Mouse (Mus musculus): Measurements from ENCODE around the gene 1110051M20Rik.

1110051M20Rik gene

DNA sequence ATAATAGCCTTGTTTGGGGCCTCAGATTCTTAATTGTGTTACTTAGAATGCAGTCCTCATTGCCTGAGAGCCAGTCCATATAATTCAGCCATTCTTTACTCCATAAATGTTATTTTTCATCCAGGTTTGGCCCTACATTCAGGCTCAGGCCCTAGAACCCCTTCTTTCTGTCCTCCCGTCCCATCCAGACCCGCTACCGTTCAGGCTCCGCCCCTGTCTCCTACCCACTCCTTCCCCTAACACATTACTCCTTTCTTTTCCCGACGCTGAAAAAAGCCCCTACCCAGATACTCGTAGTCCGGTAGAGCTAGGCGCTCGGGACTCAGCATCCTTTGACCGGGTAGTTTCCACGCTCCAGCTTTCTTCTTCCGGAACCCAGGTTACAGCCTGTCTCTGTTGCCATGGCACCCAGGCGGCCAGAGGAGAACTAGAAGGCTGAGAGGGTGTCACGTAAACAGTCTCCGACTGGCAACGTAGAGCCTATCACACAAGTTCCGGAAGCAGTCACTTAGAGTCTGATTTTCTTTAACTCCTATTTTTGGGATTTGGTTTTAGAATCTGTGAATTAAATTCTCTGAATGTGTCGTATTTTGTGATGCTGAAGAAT, at the start of gene 1110051M20Rik:
Gene 1110051M20Rik (minus strand): TSS at position 419 of the 607 bp plus-strand sequence.
- peak; percentile 90 for DNase-seq (ENCODE audit: low spot score)

DNA sequence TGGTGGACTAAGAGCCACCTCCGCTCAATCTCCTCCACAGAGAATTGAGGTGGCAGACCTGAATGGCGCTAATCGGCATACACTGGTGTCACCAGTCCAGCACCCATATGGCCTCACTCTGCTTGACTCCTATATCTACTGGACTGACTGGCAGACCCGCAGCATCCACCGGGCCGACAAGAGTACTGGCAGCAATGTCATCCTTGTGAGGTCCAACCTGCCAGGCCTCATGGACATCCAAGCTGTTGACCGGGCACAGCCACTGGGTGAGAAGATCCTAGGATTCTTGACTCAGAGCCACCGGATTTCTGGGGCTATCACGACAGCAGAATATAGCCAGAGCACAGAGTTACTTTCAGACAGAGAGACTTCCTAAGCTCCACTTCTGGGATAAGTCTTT, 49.5 kb upstream of the 1110051M20Rik start:
- DNase-seq (ENCODE audit: low spot score): no peak

DNA sequence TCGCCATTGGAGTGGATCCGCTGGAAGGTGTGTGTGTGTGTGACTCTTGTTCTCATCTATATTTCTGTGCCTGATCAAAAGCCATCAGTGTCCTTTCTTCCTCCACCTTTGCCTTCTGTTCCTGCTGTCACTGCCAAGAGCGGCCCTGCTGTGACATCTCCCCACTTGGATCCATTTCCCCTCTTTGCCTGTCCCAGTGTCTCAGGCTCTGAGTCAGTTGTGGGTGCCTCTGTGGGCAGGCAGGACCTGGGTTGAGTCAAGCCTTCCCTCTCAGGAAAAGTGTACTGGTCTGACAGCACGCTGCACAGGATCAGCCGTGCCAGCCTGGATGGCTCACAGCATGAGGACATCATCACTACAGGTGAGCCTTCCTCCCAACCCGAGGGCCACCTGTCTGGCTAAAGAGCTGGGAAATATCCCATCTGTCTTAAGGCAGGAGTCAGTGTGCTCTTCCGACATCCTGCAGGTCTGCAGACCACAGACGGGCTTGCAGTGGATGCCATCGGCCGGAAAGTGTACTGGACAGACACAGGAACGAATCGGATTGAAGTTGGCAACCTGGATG, 47.6 kb upstream of the 1110051M20Rik start:
- no peak for DNase-seq (ENCODE audit: low spot score)

DNA sequence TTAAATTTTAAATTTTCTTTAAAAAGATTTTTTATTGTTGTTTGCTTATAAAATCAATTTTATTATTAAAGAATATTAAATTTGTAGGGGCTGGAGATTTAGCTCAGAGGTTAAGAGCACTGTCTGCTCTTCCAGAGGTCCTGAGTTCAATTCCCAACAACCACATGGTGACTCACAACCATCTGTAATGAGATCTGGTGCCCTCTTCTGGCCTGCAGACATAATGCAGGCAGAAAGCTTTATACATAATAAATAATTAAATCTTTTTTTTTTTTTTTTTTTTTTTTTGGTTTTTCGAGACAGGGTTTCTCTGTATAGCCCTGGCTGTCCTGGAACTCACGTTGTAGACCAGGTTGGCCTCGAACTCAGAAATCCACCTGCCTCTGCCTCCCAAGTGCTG, 42.8 kb upstream of the 1110051M20Rik start:
- DNase-seq (ENCODE audit: low spot score): peak; percentile 48

DNA sequence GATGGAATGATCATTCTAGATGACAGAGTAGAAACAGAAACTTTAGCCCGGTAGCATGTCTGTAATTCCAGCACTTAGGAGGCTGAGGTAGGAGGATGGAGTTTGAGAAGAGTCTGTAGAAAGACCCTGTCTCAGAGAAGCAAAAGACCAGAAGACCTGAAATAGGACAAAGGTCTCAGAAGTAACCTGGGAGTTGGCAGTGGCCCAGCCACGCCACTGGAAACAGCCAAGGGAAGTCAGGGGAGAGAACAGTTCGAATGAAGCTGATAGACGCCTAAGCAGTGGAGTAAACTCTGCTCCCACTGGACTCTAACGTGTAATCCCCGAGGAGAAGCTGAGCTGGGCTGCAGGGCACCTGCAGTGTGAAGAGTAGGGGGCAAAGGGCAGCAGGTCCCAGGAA, 40.8 kb upstream of the 1110051M20Rik start:
- no peak for DNase-seq (ENCODE audit: low spot score)

DNA sequence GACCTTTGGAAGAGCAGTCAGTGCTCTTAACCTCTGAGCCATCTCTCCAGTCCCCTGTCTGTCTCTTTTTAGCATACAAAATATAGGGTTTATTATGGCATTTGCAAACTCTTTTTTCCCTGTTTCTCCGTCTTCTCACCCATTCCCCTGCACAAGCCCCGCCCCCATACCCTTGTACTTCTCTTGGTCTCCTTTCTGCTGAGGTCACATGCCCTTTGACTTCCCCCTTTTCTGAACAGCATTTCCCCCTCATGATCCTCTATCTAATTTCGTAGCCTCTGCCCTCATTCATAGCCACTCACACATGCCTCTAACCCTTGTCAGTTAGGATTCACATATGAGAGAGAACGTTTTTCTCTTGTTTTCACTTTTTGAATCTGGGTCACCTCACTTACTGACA, 40.2 kb upstream of the 1110051M20Rik start:
- DNase-seq (ENCODE audit: low spot score): peak; percentile 42

DNA sequence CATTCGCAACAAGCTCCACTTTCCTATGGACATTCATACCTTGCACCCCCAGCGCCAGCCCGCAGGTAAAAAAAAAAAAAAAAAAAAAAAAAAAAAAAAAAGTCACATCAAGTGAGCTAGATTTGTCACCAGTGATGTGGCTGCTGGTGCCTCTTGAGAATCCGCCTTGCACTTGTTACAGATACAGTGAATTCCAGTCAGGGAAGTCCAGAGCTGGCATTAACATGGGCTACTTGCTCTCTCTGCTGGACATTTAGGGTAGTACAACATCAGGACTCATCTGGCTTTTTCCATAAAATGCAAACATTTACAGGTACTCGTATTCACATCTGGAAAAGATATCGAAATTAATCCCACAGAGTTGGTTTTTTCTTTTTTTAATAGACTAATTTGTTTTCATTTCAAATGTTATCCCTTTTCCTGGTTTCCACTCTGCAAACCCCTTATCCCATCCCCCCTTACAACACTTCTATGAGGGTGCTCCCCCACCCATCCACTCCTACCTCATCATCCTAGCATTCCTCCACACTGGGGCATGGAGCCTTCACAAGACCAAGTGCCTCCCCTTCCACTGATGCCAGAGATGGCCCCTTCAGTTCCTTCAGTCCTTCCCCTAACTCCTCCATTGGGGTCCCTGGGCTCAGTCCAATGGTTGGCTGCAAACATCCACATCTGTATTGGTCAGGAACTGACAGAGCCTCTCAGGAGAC, 36.5 kb upstream of the 1110051M20Rik start:
- peak; percentile 81 for DNase-seq (ENCODE audit: low spot score)

DNA sequence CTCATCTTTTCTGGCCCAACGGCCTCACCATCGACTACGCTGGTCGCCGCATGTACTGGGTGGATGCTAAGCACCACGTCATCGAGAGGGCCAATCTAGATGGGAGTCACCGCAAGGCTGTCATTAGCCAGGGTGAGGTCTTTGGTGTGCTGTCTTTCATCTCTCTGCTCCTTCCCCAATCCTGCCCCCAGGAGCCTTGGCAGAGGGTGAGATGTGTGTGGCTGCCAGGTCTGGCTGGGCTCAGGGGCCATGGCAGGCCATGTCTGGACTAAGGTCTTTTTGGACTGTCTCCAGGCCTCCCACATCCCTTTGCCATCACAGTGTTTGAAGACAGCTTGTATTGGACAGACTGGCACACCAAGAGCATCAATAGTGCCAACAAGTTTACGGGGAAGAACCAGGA, 35.9 kb upstream of the 1110051M20Rik start:
- DNase-seq (ENCODE audit: low spot score): no peak

DNA sequence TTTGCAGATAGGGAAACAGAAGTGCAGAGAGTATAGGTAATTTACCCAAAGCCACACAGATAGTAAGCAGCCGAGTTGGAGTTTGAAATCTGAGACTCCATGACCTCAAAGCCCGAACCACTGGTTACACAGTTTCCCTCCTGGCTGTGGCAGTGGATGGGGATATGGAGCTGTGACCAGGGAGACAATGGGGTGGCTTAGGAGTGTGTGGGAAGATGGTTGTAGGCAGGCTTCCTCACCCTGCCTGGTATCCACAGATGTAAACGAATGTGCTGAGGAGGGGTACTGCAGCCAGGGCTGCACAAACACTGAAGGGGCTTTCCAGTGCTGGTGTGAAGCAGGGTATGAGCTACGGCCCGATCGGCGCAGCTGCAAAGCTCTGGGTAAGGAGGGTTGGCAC, 32.3 kb upstream of the 1110051M20Rik start:
- no peak for DNase-seq (ENCODE audit: low spot score)

DNA sequence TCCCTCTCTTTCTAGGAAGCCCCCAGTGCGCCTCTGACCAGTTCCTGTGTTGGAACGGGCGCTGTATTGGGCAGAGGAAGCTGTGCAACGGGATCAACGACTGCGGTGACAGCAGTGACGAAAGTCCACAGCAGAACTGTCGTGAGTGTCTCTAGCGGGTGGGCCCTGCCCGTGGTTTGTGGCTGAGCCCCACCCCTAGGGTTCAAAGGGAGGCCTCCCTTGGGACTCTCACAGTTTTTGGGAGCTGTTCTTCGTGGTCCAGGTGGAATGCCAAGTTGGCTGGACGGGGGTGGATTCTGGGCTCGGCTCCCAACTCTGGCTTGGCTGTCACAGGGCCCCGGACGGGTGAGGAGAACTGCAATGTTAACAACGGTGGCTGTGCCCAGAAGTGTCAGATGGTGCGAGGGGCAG, 31.8 kb upstream of the 1110051M20Rik start:
- no peak for DNase-seq (ENCODE audit: low spot score)

DNA sequence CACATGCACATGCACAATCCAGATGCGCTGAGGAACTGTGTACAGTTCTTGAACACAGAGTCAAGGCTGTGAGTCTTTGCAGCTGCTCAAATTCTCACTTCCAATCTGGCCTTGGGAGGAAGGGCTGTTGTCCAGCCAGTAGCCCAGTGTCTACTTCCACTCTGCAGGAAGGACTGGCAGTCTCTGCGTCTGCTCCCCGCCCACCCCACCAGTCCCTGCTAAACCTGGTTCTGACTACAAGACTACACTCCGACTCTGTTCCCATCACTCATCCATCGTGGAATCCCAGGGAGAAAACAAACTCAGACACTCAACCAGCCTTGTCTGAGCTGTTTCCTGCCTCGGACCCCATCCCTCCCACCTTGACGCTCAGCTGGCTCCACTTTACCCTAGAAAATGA, 31.3 kb upstream of the 1110051M20Rik start:
- DNase-seq (ENCODE audit: low spot score): no peak

DNA sequence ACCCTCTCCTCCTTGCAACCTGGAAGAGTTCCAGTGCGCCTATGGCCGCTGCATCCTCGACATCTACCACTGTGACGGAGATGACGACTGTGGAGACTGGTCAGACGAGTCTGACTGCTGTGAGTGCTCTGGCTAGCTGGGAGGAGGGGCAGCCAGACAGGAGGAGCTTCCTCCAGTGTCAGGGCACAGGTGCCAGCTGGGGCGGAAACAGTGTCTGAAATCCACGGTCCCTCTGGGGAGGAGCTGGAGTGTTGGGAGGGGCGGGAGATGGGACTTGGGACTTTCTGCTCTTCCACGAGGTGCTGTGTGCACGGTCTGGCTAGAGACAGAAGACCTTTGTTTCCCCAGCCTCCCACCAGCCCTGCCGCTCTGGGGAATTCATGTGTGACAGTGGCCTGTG, 29.9 kb upstream of the 1110051M20Rik start:
- peak; percentile 26 for DNase-seq (ENCODE audit: low spot score)

DNA sequence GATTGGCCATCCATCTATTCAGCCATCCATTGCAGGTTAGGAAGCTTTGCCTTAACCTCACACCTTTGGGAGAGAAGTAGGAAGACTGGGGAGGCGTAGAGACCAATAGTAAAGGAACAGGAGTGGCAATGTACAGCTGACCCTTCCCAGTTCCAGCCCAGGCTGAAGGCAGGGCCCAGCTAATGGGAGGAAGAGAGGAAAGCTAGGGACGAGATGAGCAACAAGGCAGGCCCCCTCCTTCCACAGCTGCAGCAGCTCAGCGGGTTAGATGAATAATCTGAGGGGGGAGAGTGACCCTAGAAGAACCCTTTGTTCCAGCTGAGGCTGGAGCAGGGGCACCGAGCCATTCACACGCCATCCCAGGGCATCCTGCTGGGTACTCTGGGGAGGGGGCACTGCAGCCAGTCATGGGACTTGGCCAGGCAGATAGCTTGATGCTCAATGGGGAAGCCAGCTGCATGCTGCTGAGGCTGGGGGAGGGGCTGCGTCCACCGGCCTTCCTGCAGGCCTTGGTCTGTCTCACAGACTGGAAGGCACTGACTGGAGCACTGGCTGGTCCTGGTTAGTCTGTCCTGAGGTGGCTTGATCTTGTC, 25.6 kb upstream of the 1110051M20Rik start:
- peak; percentile 74 for DNase-seq (ENCODE audit: low spot score)

DNA sequence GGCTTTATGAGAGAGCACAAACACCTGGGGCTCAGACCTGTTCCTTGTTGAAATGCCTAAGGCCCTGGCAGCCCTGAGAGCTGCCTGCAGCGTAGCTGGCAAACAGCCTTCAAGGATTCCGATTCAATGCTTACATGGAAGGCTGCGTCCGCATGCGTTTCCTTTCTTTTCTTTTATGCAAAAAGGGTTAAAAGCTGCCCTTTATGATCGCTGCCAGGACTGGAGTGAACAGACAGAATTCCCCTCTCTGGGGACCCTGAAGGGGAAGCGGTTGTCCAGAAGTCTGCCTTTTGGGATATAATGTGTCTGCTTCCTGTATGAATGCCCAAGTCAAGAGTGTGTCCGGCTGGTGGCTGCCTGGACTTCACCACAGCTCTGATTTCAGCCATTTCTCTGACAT, 23.1 kb upstream of the 1110051M20Rik start:
- DNase-seq (ENCODE audit: low spot score): no peak

DNA sequence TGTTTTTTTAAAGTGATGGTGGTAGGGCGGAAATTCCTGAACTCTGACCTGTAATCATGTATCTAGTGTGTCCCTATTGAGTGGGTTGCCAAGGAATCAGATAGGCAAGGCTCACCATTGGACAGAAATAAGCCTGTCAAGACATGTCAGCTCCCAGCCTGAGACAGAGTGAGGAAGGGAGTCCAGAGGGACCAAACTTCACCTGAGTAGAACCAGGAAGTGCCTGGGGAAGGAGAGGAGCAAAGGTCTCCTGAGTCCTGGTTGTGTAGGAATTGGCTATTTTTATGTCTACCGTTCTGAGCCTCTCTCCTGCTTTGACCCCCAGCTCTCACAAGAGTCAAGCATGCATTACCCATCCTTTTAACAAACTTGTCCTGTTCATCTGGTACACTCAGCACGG, 21.4 kb upstream of the 1110051M20Rik start:
- DNase-seq (ENCODE audit: low spot score): no peak

DNA sequence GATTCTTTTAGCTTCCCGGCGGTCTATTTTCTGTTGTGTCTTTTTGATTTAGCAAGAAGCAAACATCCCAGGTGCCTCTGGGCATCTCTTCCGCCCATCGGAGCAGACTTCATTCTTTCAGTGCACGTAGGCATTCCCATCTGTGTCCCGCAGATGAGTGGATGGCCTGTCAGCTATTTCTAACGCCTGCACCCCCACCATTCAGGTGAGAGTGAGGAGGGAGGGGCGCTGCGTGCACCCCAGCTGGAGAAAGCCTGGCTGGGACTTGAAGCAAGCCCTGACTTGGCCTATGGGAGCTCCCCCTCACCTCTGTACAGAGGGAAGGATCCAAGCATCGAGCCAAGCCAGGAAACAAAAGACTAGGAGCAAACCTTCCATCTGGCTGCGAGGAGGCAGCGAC, 18.2 kb upstream of the 1110051M20Rik start:
- no peak for DNase-seq (ENCODE audit: low spot score)

DNA sequence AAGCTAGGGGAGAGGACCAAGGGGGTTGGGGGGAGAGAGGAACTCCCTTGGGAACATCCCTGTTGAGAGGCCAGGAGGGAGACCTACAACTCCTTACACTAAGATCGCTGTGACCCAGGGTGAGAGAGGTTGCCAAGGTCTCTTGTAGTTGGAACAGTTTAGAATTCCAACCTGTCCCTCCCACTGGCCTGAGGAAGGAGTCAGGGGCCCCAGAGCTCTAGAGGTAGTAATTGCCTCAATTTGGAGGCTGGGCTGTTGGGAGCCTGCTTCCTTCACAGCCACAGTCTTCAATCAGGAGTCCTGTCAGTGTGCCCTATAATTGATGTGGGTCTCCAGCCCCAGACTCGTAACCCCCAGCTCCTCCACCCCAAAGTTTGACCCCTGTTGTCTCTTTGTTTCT, 17.7 kb upstream of the 1110051M20Rik start:
- no peak for DNase-seq (ENCODE audit: low spot score)

DNA sequence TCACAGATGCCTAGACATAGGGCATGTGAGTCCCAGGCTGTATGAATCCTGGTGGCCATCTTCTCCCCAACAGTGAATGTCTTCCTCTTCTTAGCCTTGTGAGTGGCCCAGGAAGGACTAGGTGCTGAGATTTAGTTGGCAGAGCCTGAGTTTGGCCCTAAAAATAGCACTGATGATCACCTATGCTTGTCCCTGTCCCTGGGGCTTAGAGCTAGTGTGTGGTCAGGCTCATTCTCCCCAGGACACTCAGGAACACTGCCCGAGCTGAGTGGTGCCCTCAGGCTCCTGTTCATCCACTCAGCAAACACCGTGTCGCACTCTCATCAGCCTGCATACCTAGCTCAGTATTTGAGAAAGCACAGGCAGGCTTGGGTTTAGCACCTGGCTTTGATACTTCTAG, 16.8 kb upstream of the 1110051M20Rik start:
- no peak for DNase-seq (ENCODE audit: low spot score)

DNA sequence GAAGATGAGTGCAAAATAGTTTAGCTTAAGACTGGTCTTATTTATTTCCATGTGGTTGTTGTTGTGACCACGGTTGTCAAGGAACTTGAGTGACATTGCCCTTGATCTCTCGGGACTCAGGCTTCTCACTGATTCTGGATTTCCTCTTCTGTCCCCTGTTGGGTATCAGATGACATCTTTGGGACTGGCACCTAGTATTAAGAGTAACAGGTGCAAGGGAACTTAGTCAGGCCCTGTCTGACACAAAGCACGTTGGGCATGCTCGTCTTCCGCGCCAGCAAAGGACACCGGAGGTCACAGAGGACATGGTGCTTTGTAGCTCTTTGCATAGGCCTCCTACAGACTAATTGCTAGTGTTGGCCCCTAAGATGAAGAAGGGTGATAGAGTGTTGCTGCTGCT, 16.3 kb upstream of the 1110051M20Rik start:
- DNase-seq (ENCODE audit: low spot score): no peak

DNA sequence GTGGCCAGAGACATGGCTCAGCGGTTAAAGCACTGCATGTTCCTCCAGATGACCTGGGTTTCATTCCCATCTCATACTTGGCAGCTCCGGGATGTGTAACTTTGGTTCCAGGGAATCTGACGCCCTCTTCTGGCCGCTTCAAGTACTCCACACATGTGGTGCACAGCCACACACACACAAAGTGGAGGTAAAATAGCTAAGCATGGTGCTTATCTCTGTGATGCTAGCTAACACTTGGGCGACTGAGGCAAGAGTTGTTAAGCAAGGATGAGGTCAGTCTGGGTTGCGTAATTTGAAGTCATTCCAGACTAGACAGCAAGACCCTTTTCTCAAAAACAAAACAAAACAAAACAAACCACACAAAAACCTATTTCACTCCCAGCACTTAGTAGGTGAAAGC, 15.6 kb upstream of the 1110051M20Rik start:
- no peak for DNase-seq (ENCODE audit: low spot score)

DNA sequence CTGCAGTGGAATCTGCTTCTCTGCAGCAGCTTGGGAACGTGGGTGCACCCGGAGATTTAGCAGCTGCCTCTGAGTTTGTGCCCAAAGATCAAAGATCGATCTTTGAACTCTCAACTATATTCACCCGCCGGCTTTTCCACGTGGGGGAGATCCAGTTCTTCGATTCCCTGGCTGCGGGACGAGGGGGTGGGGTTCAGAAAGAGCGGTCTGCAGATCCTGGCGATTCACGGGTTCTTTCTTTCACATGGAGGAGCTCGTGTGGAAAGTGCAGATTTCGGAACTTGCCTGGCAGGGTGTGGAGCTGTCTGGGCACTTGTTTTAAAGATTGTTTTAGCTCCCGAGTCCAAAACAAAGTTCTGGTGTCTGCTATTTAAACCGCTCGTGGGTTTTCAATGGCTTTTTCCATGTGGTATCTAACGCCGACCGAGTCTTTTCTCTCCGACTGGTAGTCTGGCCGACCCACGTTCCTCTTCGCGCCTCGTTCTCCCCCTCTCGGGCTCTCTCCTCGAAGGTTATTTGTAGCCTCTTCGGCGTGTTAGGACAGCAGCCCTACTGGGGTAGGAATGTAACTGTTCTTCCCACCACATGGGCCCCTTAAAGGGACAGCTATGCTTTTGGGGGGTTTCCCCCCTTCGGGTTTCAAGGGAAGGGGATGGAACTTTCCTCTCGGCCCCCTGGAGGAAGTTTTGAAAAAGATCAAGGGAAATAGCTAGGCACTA, 14.3 kb upstream of the 1110051M20Rik start:
- no peak for DNase-seq (ENCODE audit: low spot score)

DNA sequence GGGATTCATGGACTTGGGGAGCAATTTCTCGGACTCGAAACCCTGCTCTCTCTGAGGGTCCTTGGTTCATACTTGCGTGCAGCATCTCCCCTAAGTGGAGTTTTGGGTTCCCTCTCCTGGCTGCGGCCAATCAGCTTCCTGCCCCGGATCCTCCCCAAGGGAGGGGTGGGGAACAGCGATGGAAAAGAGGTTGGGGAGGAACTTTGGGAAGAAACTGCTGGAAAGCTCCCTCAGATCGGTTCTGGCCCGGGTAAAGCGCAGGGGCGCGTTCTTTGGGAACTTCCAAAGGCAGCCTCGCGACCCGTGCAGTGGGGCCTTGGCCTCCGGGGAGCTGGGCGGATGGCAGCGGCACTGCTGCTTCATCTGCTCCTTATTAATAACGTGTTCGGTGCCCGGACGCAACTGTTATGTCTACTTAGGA, 13.8 kb upstream of the 1110051M20Rik start:
- DNase-seq (ENCODE audit: low spot score): peak; percentile 23

Data from layer of hippocampus, adult 11-12 months (tissue).